Mouse (Mus musculus) embryonic facial prominence, embryonic 13.5 days (tissue): ENCODE results near the gene Aup1. TPM values are rescaled to one million over a fixed set of nuclear protein-coding genes. Genes with fewer than 3 reads are reported as not detected.

Experiments used
- ATAC-seq: fragments of 200-750 bp; cut with Nextera tagmentation; 2 replicates; pipeline ENCODE4 v1.8.0; 2017; ENCODE audit warnings: low read depth; ENCODE audit not compliant: insufficient number of reproducible peaks, insufficient read depth, low FRiP score, low TSS enrichment
- H3K27ac ChIP-seq: fragments of 300-500 bp; sonication (generic); 2 replicates; pipeline ENCODE4 v1.5.1; 2015; ENCODE audit warnings: moderate library complexity, mild to moderate bottlenecking, inconsistent platforms
- H3K27me3 ChIP-seq: fragments of 300-500 bp; sonication (generic); 2 replicates; pipeline ENCODE4 v1.6.1; 2015; ENCODE audit warnings: mild to moderate bottlenecking, inconsistent platforms
- H3K36me3 ChIP-seq: fragments of 300-500 bp; sonication (generic); 2 replicates; pipeline ENCODE4 v1.6.1; 2015; ENCODE audit warnings: mild to moderate bottlenecking, inconsistent platforms
- H3K4me1 ChIP-seq: fragments of 300-500 bp; sonication (generic); 2 replicates; pipeline ENCODE4 v1.6.1; 2015; ENCODE audit warnings: inconsistent platforms
- H3K4me2 ChIP-seq: fragments of 300-500 bp; sonication (generic); 2 replicates; pipeline ENCODE4 v1.6.1; 2015; ENCODE audit warnings: moderate library complexity, mild to moderate bottlenecking, inconsistent platforms
- H3K4me3 ChIP-seq: fragments of 300-500 bp; sonication (generic); 2 replicates; pipeline ENCODE4 v1.5.1; 2015; ENCODE audit warnings: mild to moderate bottlenecking, inconsistent platforms
- H3K9ac ChIP-seq: fragments of 300-500 bp; sonication (generic); 2 replicates; pipeline ENCODE4 v1.6.1; 2015; ENCODE audit warnings: mild to moderate bottlenecking, inconsistent platforms
- H3K9me3 ChIP-seq: fragments of 300-500 bp; sonication (generic); 2 replicates; pipeline ENCODE4 v1.6.1; 2016; ENCODE audit warnings: inconsistent platforms
- WGBS: fragments of 180-500 bp; shearing (Covaris S2); methylation state at CpG from one replicate; pipeline ENCODE4 v1.1.7; 2015; ENCODE audit warnings: mixed read lengths; 5-methylcytosine and 5-hydroxymethylcytosine counted together
- polyA plus RNA-seq: library from polyadenylated mRNA; unstranded; fragments of >200 nt; fragmentation: Nextera tagmentation; extraction: Ambion mirVana; gene quantifications from 2 replicates; pipeline ENCODE4 v1.2.1, GENCODE M21; 2015

Aup1 gene
- polyA plus RNA-seq, 1 experiment from 2014 or later, result 177 TPM

- ATAC-seq, result no peak
- H3K27ac ChIP-seq, result no peak overlapping the region
- 19% methylated on average over 18 of the region's 18 CpGs for WGBS
- H3K4me3 ChIP-seq, result peak overlapping the region; percentile 59
- peak overlapping the region; percentile 88 for H3K4me2 ChIP-seq
- H3K9ac ChIP-seq, result peak overlapping the region; percentile 73
- H3K27me3 ChIP-seq, result peaks cover 48% of the 10 kb centered on the region
- peaks cover 76% of the 10 kb centered on the region for H3K4me1 ChIP-seq
- H3K9me3 ChIP-seq, result no peaks in the 10 kb centered on the region
- no peaks in the 10 kb centered on the region for H3K36me3 ChIP-seq
Measured at GRCm38 (mm10) chr6:83031921-83032590, 22.3 kb upstream of the Aup1 start.

- Histone ChIP-seq H3K4me2 (peak overlapping the region; percentile 88), H3K36me3 (no peaks in the 10 kb centered on the region), H3K4me1 (peaks cover 69% of the 10 kb centered on the region), H3K27me3 (peaks cover 48% of the 10 kb centered on the region), H3K9ac (peak overlapping the region; percentile 73), H3K9me3 (no peaks in the 10 kb centered on the region), H3K4me3 (peak overlapping the region; percentile 59), H3K27ac (peak overlapping the region; percentile 75)
- WGBS, result under 1% methylated on average over 31 of the region's 31 CpGs
- ATAC-seq, result peak; percentile 4; the same call in 1 of the 2 replicates
Measured at GRCm38 (mm10) chr6:83032769-83033191, 21.5 kb upstream of the Aup1 start.

- peaks cover 48% of the 10 kb centered on the region for H3K27me3 ChIP-seq
- H3K4me1 ChIP-seq, result peaks cover 68% of the 10 kb centered on the region
- no peaks in the 10 kb centered on the region for H3K9me3 ChIP-seq
- peak within 1 kb of the TSS; percentile 59 for H3K4me3 ChIP-seq
- ATAC-seq, result peak; percentile 56
- under 1% methylated on average over 51 of the region's 51 CpGs for WGBS
- H3K4me2 ChIP-seq, result peak within 1 kb of the TSS; percentile 88
- no peaks in the 10 kb centered on the region for H3K36me3 ChIP-seq
- peak within 1 kb of the TSS; percentile 75 for H3K27ac ChIP-seq
- H3K9ac ChIP-seq, result peak within 1 kb of the TSS; percentile 73
Measured at GRCm38 (mm10) chr6:83033249-83034185, 20.8 kb upstream of the Aup1 start, which contains the start of the genes Dok1 and Loxl3. TSS of gene Dok1 (minus strand) at chr6:83033471. TSS of gene Loxl3 (plus strand) at chr6:83034173.

- Histone ChIP-seq H3K9ac (peak overlapping the region; percentile 73), H3K4me2 (peak overlapping the region; percentile 88), H3K9me3 (no peaks in the 10 kb centered on the region), H3K27ac (peak overlapping the region; percentile 75), H3K4me1 (peaks cover 63% of the 10 kb centered on the region), H3K36me3 (no peaks in the 10 kb centered on the region), H3K27me3 (peaks cover 39% of the 10 kb centered on the region), H3K4me3 (peak overlapping the region; percentile 59)
- 15% methylated on average over 5 of the region's 5 CpGs for WGBS
- ATAC-seq, result no peak
Measured at GRCm38 (mm10) chr6:83034463-83035055, 19.8 kb upstream of the Aup1 start.

GRCm38 (mm10) chr6:83037188-83037587 lies 17.1 kb upstream of the Aup1 start:
- H3K36me3 ChIP-seq, result no peaks in the 10 kb centered on the region
- H3K4me1 ChIP-seq, result peaks cover 42% of the 10 kb centered on the region
- H3K27ac ChIP-seq, result no peak overlapping the region
- H3K9ac ChIP-seq, result no peak overlapping the region
- H3K9me3 ChIP-seq, result no peaks in the 10 kb centered on the region
- H3K4me2 ChIP-seq, result no peak overlapping the region
- WGBS, result 75% methylated on average over 8 of the region's 8 CpGs
- no peak for ATAC-seq
- no peak overlapping the region for H3K4me3 ChIP-seq
- H3K27me3 ChIP-seq, result peaks cover 13% of the 10 kb centered on the region

GRCm38 (mm10) chr6:83038496-83039012 lies 15.8 kb upstream of the Aup1 start:
- Histone ChIP-seq H3K36me3 (no peaks in the 10 kb centered on the region), H3K4me1 (peaks cover 31% of the 10 kb centered on the region), H3K9ac (peak overlapping the region; percentile 57), H3K27me3 (peaks cover 4% of the 10 kb centered on the region; the same call in 1 of the 2 replicates), H3K4me3 (peak overlapping the region; percentile 33), H3K27ac (no peak overlapping the region), H3K9me3 (no peaks in the 10 kb centered on the region), H3K4me2 (peak overlapping the region; percentile 62)
- 0 out of 2 replicates have a peak, but pooled peaks have one; percentile 32 for ATAC-seq
- WGBS, result 11% methylated on average over 24 of the region's 24 CpGs

- ATAC-seq, result no peak
- 82% methylated on average over 5 of the region's 5 CpGs for WGBS
Measured at GRCm38 (mm10) chr6:83040601-83041000, 13.7 kb upstream of the Aup1 start.

GRCm38 (mm10) chr6:83043561-83043960 lies 10.8 kb upstream of the Aup1 start:
- Histone ChIP-seq H3K9me3 (no peaks in the 10 kb centered on the region), H3K4me1 (peaks cover 3% of the 10 kb centered on the region), H3K36me3 (no peaks in the 10 kb centered on the region), H3K4me2 (no peak overlapping the region), H3K9ac (no peak overlapping the region), H3K27me3 (no peaks in the 10 kb centered on the region), H3K27ac (no peak overlapping the region), H3K4me3 (no peak overlapping the region)
- 75% methylated on average over 6 of the region's 6 CpGs for WGBS
- ATAC-seq, result no peak

More at GRCm38 (mm10) chr6:83040601-83041000, 13.7 kb upstream of the Aup1 start:
- Histone ChIP-seq H3K4me1 (peaks cover 11% of the 10 kb centered on the region), H3K9me3 (no peaks in the 10 kb centered on the region), H3K4me3 (no peak overlapping the region), H3K36me3 (no peaks in the 10 kb centered on the region), H3K27ac (no peak overlapping the region), H3K9ac (no peak overlapping the region), H3K27me3 (no peaks in the 10 kb centered on the region; the same call in 1 of the 2 replicates), H3K4me2 (no peak overlapping the region)

- Histone ChIP-seq H3K9ac (no peak overlapping the region), H3K27ac (no peak overlapping the region), H3K36me3 (no peaks in the 10 kb centered on the region), H3K4me2 (no peak overlapping the region), H3K4me1 (no peaks in the 10 kb centered on the region), H3K27me3 (no peaks in the 10 kb centered on the region), H3K9me3 (no peaks in the 10 kb centered on the region), H3K4me3 (no peak overlapping the region)
- no peak for ATAC-seq
- WGBS, result 95% methylated on average over 5 of the region's 5 CpGs
Measured at GRCm38 (mm10) chr6:83043993-83044392, 10.3 kb upstream of the Aup1 start.

- H3K27me3 ChIP-seq, result no peaks in the 10 kb centered on the region
- H3K36me3 ChIP-seq, result 0 out of 2 replicates have a peak, but pooled peaks cover under 1% of the 10 kb centered on the region
- H3K27ac ChIP-seq, result no peak overlapping the region
- no peak overlapping the region for H3K9ac ChIP-seq
- no peak overlapping the region for H3K4me2 ChIP-seq
- ATAC-seq, result no peak
- no peaks in the 10 kb centered on the region for H3K9me3 ChIP-seq
- no peak overlapping the region for H3K4me3 ChIP-seq
- H3K4me1 ChIP-seq, result no peaks in the 10 kb centered on the region
- 77% methylated on average over 9 of the region's 9 CpGs for WGBS
Measured at GRCm38 (mm10) chr6:83044742-83045141, 9.6 kb upstream of the Aup1 start.

- WGBS, result 69% methylated on average over 10 of the region's 10 CpGs
Measured at GRCm38 (mm10) chr6:83049367-83049766, 5.0 kb upstream of the Aup1 start.

More at GRCm38 (mm10) chr6:83049367-83049766, 5.0 kb upstream of the Aup1 start:
- no peak overlapping the region for H3K27ac ChIP-seq
- H3K27me3 ChIP-seq, result no peaks in the 10 kb centered on the region
- peaks cover 12% of the 10 kb centered on the region for H3K4me1 ChIP-seq
- no peak for ATAC-seq
- H3K4me3 ChIP-seq, result no peak overlapping the region
- no peaks in the 10 kb centered on the region for H3K9me3 ChIP-seq
- peaks cover 19% of the 10 kb centered on the region for H3K36me3 ChIP-seq
- no peak overlapping the region for H3K4me2 ChIP-seq
- H3K9ac ChIP-seq, result no peak overlapping the region
